Mouse (Mus musculus) CH12.LX (cell line): ENCODE measurements around the gene Colca2. TPM values are rescaled to one million over a fixed set of nuclear protein-coding genes. Genes with fewer than 3 reads are reported as not detected.

ENCODE experiments used
- DNase-seq: peaks from one replicate; pipeline ENCODE4 v3.0.0-alpha.2; 2013; ENCODE audit errors: extremely low read depth
- H3K27ac ChIP-seq: 2 replicates; pipeline ENCODE4 v1.5.1; 2012; ENCODE audit warnings: low read depth, mild to moderate bottlenecking, control low read depth, moderate library complexity; ENCODE audit not compliant: insufficient read depth
- H3K27me3 ChIP-seq: replicated peaks from 2 replicates; pipeline ENCODE3; 2012; ENCODE audit warnings: inconsistent platforms
- H3K36me3 ChIP-seq, 2 experiments: replicated peaks in 1 of 2; 2 replicates each; pipeline versions ENCODE3 to v1.6.1; 2012; ENCODE audit warnings: inconsistent platforms in 1 of 2, low read length in 1 of 2, mild to moderate bottlenecking in 1 of 2, mixed read lengths in 1 of 2, moderate library complexity in 1 of 2; ENCODE audit not compliant: control insufficient read depth in 1 of 2, insufficient read depth in 1 of 2
- H3K4me1 ChIP-seq, 2 experiments: 2 replicates each; pipeline ENCODE4 v1.6.1; 2012; ENCODE audit warnings: inconsistent platforms in 1 of 2, moderate library complexity in 1 of 2; ENCODE audit not compliant: insufficient read depth in 2 of 2, control insufficient read depth in 1 of 2
- H3K4me2 ChIP-seq: 2 replicates; pipeline ENCODE4 v1.6.1; 2012; ENCODE audit warnings: low read depth, mild to moderate bottlenecking, control low read depth; ENCODE audit not compliant: poor library complexity, insufficient read depth, severe bottlenecking
- H3K4me3 ChIP-seq, 3 experiments: fragments of 150-350 bp in 1 of 3; sonication (generic) in 1 of 3; replicated peaks in 1 of 3; 2 replicates each; pipeline versions ENCODE3 to v1.5.1; 2011 to 2012; ENCODE audit warnings: low read depth in 2 of 3, low read length in 2 of 3, mild to moderate bottlenecking in 2 of 3, moderate library complexity in 2 of 3, control low read depth in 1 of 3, improper control_type of control experiment in 1 of 3, inconsistent platforms in 1 of 3, mixed read lengths in 1 of 3; ENCODE audit not compliant: poor library complexity in 1 of 3
- H3K79me2 ChIP-seq: replicated peaks from 2 replicates; pipeline ENCODE4 v1.6.1; 2012; ENCODE audit warnings: mild to moderate bottlenecking, moderate library complexity; ENCODE audit not compliant: control insufficient read depth, poor library complexity, insufficient read depth, severe bottlenecking; ENCODE audit errors: extremely low read depth
- H3K9ac ChIP-seq: 2 replicates; pipeline ENCODE4 v1.6.1; 2012; ENCODE audit warnings: low read depth, mild to moderate bottlenecking, control low read depth, moderate library complexity; ENCODE audit not compliant: insufficient read depth
- H3K9me3 ChIP-seq: replicated peaks from 2 replicates; pipeline ENCODE3; 2012; ENCODE audit warnings: low read length, inconsistent platforms, mixed read lengths
- BHLHE40 ChIP-seq: IDR thresholded peaks from 2 replicates; pipeline ENCODE4 v1.6.1; 2011; ENCODE audit warnings: mild to moderate bottlenecking, low read depth, low read length, improper control_type of control experiment
- CHD2 ChIP-seq: IDR thresholded peaks from 2 replicates; pipeline ENCODE4 v1.6.1; 2011; ENCODE audit warnings: low read length, improper control_type of control experiment
- CTCF ChIP-seq, 2 experiments: IDR thresholded peaks in 1 of 2; conservative IDR thresholded peaks in 1 of 2; 2 replicates each; pipeline ENCODE4 v1.5.1; 2011 to 2012; ENCODE audit warnings: low read depth in 2 of 2, low read length in 2 of 2, improper control_type of control experiment in 1 of 2, inconsistent platforms in 1 of 2, mild to moderate bottlenecking in 1 of 2, moderate library complexity in 1 of 2
- E2F4 ChIP-seq: IDR thresholded peaks from 2 replicates; pipeline ENCODE4 v1.6.1; 2011; ENCODE audit warnings: low read depth, low read length, improper control_type of control experiment; ENCODE audit not compliant: insufficient replicate concordance
- ELF1 ChIP-seq: IDR thresholded peaks from 2 replicates; pipeline ENCODE4 v1.6.1; 2014; ENCODE audit warnings: low read depth, mild to moderate bottlenecking, inconsistent platforms, low read length, improper control_type of control experiment
- EP300 ChIP-seq: IDR thresholded peaks from 2 replicates; pipeline ENCODE4 v1.6.1; 2011; ENCODE audit warnings: low read length, improper control_type of control experiment
- GABPA ChIP-seq: IDR thresholded peaks from 2 replicates; pipeline ENCODE4 v1.6.1; 2012; ENCODE audit warnings: low read depth, low read length, improper control_type of control experiment, inconsistent platforms; ENCODE audit not compliant: insufficient replicate concordance
- HCFC1 ChIP-seq: IDR thresholded peaks from 2 replicates; pipeline ENCODE4 v1.6.1; 2012; ENCODE audit warnings: low read depth, mild to moderate bottlenecking, inconsistent platforms, low read length, improper control_type of control experiment
- IRF4 ChIP-seq: IDR thresholded peaks from 2 replicates; pipeline ENCODE4 v1.6.1; 2014; ENCODE audit warnings: low read depth, mild to moderate bottlenecking, inconsistent platforms, low read length, improper control_type of control experiment
- JUN ChIP-seq: IDR thresholded peaks from 2 replicates; pipeline ENCODE4 v1.6.1; 2011; ENCODE audit warnings: low read depth, mild to moderate bottlenecking, low read length, improper control_type of control experiment, moderate library complexity; ENCODE audit not compliant: insufficient read depth
- JUND ChIP-seq: conservative IDR thresholded peaks from 2 replicates; pipeline ENCODE4 v1.6.1; 2011; ENCODE audit warnings: low read depth, low read length, improper control_type of control experiment
- KAT2A ChIP-seq: IDR thresholded peaks from 2 replicates; pipeline ENCODE4 v1.6.1; 2012; ENCODE audit warnings: low read length, improper control_type of control experiment, inconsistent platforms; ENCODE audit not compliant: insufficient replicate concordance
- MAX ChIP-seq: IDR thresholded peaks from 2 replicates; pipeline ENCODE4 v1.6.1; 2011; ENCODE audit warnings: low read length, improper control_type of control experiment
- MAZ ChIP-seq: IDR thresholded peaks from 2 replicates; pipeline ENCODE4 v1.6.1; 2012; ENCODE audit warnings: low read depth, mild to moderate bottlenecking, inconsistent platforms, low read length, improper control_type of control experiment, moderate library complexity
- MEF2A ChIP-seq: IDR thresholded peaks from 2 replicates; pipeline ENCODE4 v1.6.1; 2014; ENCODE audit warnings: low read depth, mild to moderate bottlenecking, inconsistent platforms, low read length, improper control_type of control experiment, borderline replicate concordance
- MYC ChIP-seq: IDR thresholded peaks from 2 replicates; pipeline ENCODE4 v1.6.1; 2011; ENCODE audit warnings: low read depth, mild to moderate bottlenecking, improper control_type of control experiment, low read length
- NELFE ChIP-seq: IDR thresholded peaks from 2 replicates; pipeline ENCODE4 v1.6.1; 2011; ENCODE audit warnings: low read depth, low read length, improper control_type of control experiment
- PAX5 ChIP-seq: IDR thresholded peaks from 2 replicates; pipeline ENCODE4 v1.6.1; 2012; ENCODE audit warnings: low read length, inconsistent platforms, mixed read lengths
- POLR2AphosphoS2 ChIP-seq: IDR thresholded peaks from 2 replicates; pipeline ENCODE4 v1.6.1; 2011; ENCODE audit warnings: low read depth, low read length, improper control_type of control experiment
- TBP ChIP-seq: conservative IDR thresholded peaks from 2 replicates; pipeline ENCODE4 v1.6.1; 2011; ENCODE audit warnings: low read depth, low read length, improper control_type of control experiment
- UBTF ChIP-seq: IDR thresholded peaks from 2 replicates; pipeline ENCODE4 v1.6.1; 2012; ENCODE audit warnings: low read depth, mild to moderate bottlenecking, inconsistent platforms, low read length, improper control_type of control experiment, moderate library complexity
- ZC3H11A ChIP-seq: IDR thresholded peaks from 2 replicates; pipeline ENCODE4 v1.6.1; 2012; ENCODE audit warnings: low read depth, mild to moderate bottlenecking, inconsistent platforms, low read length, improper control_type of control experiment
- ZKSCAN1 ChIP-seq: IDR thresholded peaks from 2 replicates; pipeline ENCODE4 v1.6.1; 2012; ENCODE audit warnings: low read depth, inconsistent platforms, low read length, improper control_type of control experiment, borderline replicate concordance
- dilution Hi-C: fragments of 300-500 bp; cut with MboI; formaldehyde crosslinking; loops from 2 replicates; pipeline ENCODE4 v1.14.3; 2020; ENCODE audit warnings: low sequenced_read_pairs; ENCODE audit not compliant: extremely low pct_unique_long_range_greater_than_20kb, extremely low pct_ligation_motif_present
- in situ Hi-C: fragments of 300-500 bp; cut with MboI; formaldehyde crosslinking; loops from 3 replicates; pipeline ENCODE4 v1.14.3; 2019; ENCODE audit warnings: low sequenced_read_pairs, low pct_ligation_motif_present, low pct_unique_long_range_greater_than_20kb, mixed read lengths
- polyA plus RNA-seq: library from polyadenylated mRNA; unstranded; fragments of >175 nt; gene quantifications from 2 replicates; pipeline ENCODE4 v1.2.1, GENCODE M21; 2012; ENCODE audit warnings: low read depth; ENCODE audit not compliant: insufficient read length
- total RNA-seq, 2 experiments: library from RNA; depleted of rRNA; stranded (reverse); fragments of 300-350 nt in 1 of 2; fragments of >200 nt in 1 of 2; gene quantifications; 2 replicates each; pipeline ENCODE4 v1.2.3; 2012 to 2014

The Colca2 gene
- total and polyA plus RNA-seq, 3 experiments = 0.97 TPM; not detected in 2

DNA sequence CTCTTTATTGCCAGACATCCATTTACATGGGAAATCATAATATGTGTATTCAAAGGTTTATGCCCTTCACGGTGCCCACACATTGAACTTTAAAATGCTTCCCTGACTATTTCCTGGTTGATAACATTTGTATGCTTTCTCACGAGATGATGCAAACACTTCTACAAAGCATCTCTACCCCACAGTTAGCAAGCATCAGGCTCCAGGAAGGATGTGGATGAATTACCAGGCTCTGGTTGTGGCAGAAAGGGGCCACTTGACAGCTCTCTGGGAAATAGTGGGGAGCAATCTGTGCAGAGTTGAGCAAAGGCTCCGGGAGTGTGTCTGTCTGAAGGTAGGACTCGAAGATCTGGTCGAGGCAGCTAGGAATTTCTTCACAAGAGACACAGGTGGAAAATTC is 6.3 kb downstream of the Colca2 start:
- in situ Hi-C loops (no loop called here), dilution Hi-C loops (no loop called here)
- Histone ChIP-seq H3K36me3 (peaks cover 0 to 15% of the 10 kb centered on the region in 2 experiments), H3K4me2 (no peak overlapping the region), H3K79me2 (no peaks in the 10 kb centered on the region), H3K4me3 (no peak overlapping the region), H3K27ac (no peak overlapping the region), H3K4me1 (peaks cover 3 to 24% of the 10 kb centered on the region in 2 experiments), H3K9ac (no peak overlapping the region), H3K9me3 (no peaks in the 10 kb centered on the region), H3K27me3 (no peaks in the 10 kb centered on the region)
- DNase-seq = no peak
- TF ChIP-seq GABPA (no peak), UBTF (no peak), POLR2AphosphoS2 (no peak), PAX5 (no peak), NELFE (no peak), E2F4 (no peak), ZC3H11A (no peak), ELF1 (no peak), BHLHE40 (no peak), JUND (no peak), CTCF (conservative IDR thresholded peaks at IDR 0.05 in 1 of 2, IDR thresholded peaks at IDR 0.05 in 1 of 2; ENCODE audit: low read depth in 2 of 2, low read length in 2 of 2) (no peak), MYC (no peak), ZKSCAN1 (no peak)

DNA sequence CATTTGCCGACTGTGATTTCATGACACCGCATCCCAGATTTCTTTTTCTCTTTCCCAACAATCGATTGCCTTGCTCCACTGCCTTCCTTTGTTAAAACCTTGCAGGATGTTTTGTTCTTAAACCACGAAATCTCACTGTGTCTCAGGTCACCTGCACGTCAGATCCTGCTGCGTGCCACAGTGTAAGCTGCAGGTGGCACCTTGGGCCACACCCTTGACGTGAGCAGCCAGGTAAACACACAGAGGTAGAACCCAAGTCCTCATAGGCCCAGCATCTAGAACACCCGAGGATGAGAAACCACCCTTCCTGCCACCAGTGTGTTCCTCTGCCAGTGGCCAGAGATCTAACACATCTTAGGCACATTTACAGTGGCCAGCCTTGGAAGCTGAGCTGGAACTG is 7.3 kb downstream of the Colca2 start:
- H3K4me1 ChIP-seq = peaks cover 3 to 25% of the 10 kb centered on the region in 2 experiments
- no peak overlapping the region for H3K4me2 ChIP-seq
- no peak overlapping the region for H3K27ac ChIP-seq
- no peak overlapping the region for H3K4me3 ChIP-seq
- in situ Hi-C loops (no loop called here), dilution Hi-C loops (no loop called here)
- H3K27me3 ChIP-seq = no peaks in the 10 kb centered on the region
- peaks cover 0 to 13% of the 10 kb centered on the region in 2 experiments for H3K36me3 ChIP-seq
- TF ChIP-seq MAZ (no peak), KAT2A (no peak)
- DNase-seq = no peak
- H3K9me3 ChIP-seq = no peaks in the 10 kb centered on the region
- no peaks in the 10 kb centered on the region for H3K79me2 ChIP-seq
- H3K9ac ChIP-seq = no peak overlapping the region

DNA sequence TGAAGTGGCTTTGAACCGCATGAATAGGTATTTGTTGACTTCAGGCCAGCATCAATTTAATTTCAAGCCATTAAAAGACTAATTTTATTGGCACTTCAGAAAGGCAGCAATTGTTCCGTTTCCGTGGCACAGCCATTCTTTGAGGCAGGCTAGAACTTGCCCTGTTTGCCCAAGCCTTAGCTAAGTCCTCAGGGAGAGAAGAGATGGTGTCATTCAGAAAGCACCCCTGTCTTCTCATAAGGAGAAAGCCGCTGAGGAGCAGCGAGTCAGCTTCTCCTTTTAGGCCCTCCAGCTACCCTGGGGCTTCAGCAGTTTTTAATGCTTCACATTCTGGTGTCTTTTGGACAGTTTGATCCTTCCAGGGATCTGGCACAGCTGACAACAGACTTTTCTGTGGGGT is 9.5 kb downstream of the Colca2 start:
- H3K4me1 ChIP-seq = peaks cover 3 to 26% of the 10 kb centered on the region in 2 experiments
- H3K4me3 ChIP-seq = no peak overlapping the region
- no peaks in the 10 kb centered on the region for H3K79me2 ChIP-seq
- no peaks in the 10 kb centered on the region for H3K27me3 ChIP-seq
- H3K9me3 ChIP-seq = no peaks in the 10 kb centered on the region
- DNase-seq = peak; percentile 51
- in situ Hi-C loops = no loop called here
- H3K36me3 ChIP-seq = peaks cover 0 to 13% of the 10 kb centered on the region in 2 experiments
- H3K4me2 ChIP-seq = peak overlapping the region; percentile 41; the same call in 1 of the 2 replicates
- no peak for TF ChIP-seq HCFC1
- TF ChIP-seq CHD2 = no peak
- TF ChIP-seq EP300 = peak; percentile 60
- no peak for TF ChIP-seq ZKSCAN1
- TF ChIP-seq JUN = 0 out of 2 replicates have a peak, but pooled peaks have one; percentile 11
- TF ChIP-seq IRF4 = peak; percentile 74; the same call in 1 of the 2 replicates
- TF ChIP-seq MAX = no peak
- TF ChIP-seq TBP = no peak
- TF ChIP-seq MEF2A = peak; percentile 53; the same call in 1 of the 2 replicates
- H3K27ac ChIP-seq = no peak overlapping the region; the same call in 1 of the 2 replicates
- dilution Hi-C loops = no loop called here
- peak overlapping the region; percentile 37; the same call in 1 of the 2 replicates for H3K9ac ChIP-seq
